Mouse (Mus musculus) bone marrow, adult 2 months (tissue): ENCODE data around the gene Avpi1.
"Not testable (repeated sequence)": the region's sequence is repeated elsewhere in the genome, so short reads cannot be mapped to it uniquely, and the experiment has no call there.

Source experiments
- CTCF ChIP-seq: fragments of 200-500 bp; IDR thresholded peaks from 2 replicates; pipeline ENCODE4 v1.5.1; 2011; ENCODE audit warnings: low read length, control low read depth; ENCODE audit not compliant: control insufficient read depth, insufficient read depth
- POLR2A ChIP-seq: fragments of 200-500 bp; IDR thresholded peaks from 2 replicates; pipeline ENCODE4 v1.6.1; 2011; ENCODE audit warnings: low read depth, mild to moderate bottlenecking, control low read depth, low read length, borderline replicate concordance; ENCODE audit not compliant: control insufficient read depth

GRCm38 (mm10) chr19:42081613-42082012 lies 47.2 kb downstream of the Avpi1 start:
- TF ChIP-seq CTCF, POLR2A: not testable (repeated sequence)
